Mouse (Mus musculus): ENCODE data around the gene Arxes2. TPM values are rescaled to one million over a fixed set of nuclear protein-coding genes. Genes with fewer than 3 reads are reported as not detected.

Gene Arxes2
- not detected for total RNA-seq (2023)

GRCm38 (mm10) chrX:135993664-135994119 lies at the start of gene Arxes2:
Gene Arxes2, plus strand, starts transcription at chrX:135993824.

GRCm38 (mm10) chrX:136032799-136033763 lies 39.5 kb downstream of the Arxes2 start, which contains the start of gene Arxes1:
Gene Arxes1, plus strand, starts transcription at chrX:136033367.

Other genes starting within 250 kb of the Arxes2 start
- 1 to 10 TPM; 2.1 to 4.5 TPM for gene Bhlhb9, start 196.2 kb upstream of the Arxes2 start, total RNA-seq (2023)
- gene Gprasp2, start 154.8 kb upstream of the Arxes2 start, total RNA-seq (2023) = 1 to 10 TPM in 1 of 2 experiments, not detected in 1; 2.8 TPM
- not detected for gene Arxes1, start 39.5 kb downstream of the Arxes2 start, total RNA-seq (2023)
- not detected for gene Bex2, start 74.4 kb downstream of the Arxes2 start, total RNA-seq (2023)
- gene Nxf3, start 91.4 kb downstream of the Arxes2 start, total RNA-seq (2023) = not detected
- gene Bex4, start 145.2 kb downstream of the Arxes2 start, total RNA-seq (2023) = 1 to 10 TPM; 1.1 to 3.6 TPM
- 10 to 100 TPM in 1 of 2 experiments, 1 to 10 TPM in 1; 7.8 to 11.6 TPM for gene Tceal8, start 178.5 kb downstream of the Arxes2 start, total RNA-seq (2023)
- gene Tceal5, start 210.1 kb downstream of the Arxes2 start, total RNA-seq (2023) = not detected
- not detected for gene Tceal7, start 221.0 kb downstream of the Arxes2 start, total RNA-seq (2023)
- gene Bex1, start 221.7 kb downstream of the Arxes2 start, total RNA-seq (2023) = under 1 TPM in 1 of 2 experiments, not detected in 1; 0.57 TPM